Mouse (Mus musculus) heart, embryonic 12.5 days (tissue): ENCODE measurements around the gene Zbtb12. TPM values are rescaled to one million over a fixed set of nuclear protein-coding genes. Genes with fewer than 3 reads are reported as not detected.
A peak's percentile ranks its signal among the peaks of the same experiment; 100 is the strongest.

Source experiments
- ATAC-seq: fragments of 200-750 bp; cut with Nextera tagmentation; 2 replicates; pipeline ENCODE4 v1.8.0; 2017; ENCODE audit warnings: moderate TSS enrichment, moderate library complexity; ENCODE audit not compliant: insufficient number of reproducible peaks, low FRiP score
- H3K27ac ChIP-seq: fragments of 300-500 bp; sonication (generic); 2 replicates; pipeline ENCODE4 v1.5.1; 2016; ENCODE audit warnings: mild to moderate bottlenecking, moderate library complexity; ENCODE audit not compliant: poor library complexity, severe bottlenecking
- H3K27me3 ChIP-seq: fragments of 300-500 bp; sonication (generic); replicated peaks from 2 replicates; pipeline ENCODE4 v1.6.1; 2016; ENCODE audit warnings: mild to moderate bottlenecking, moderate library complexity
- H3K36me3 ChIP-seq: fragments of 300-500 bp; sonication (generic); 2 replicates; pipeline ENCODE4 v1.6.1; 2016; ENCODE audit warnings: mild to moderate bottlenecking, moderate library complexity
- H3K4me1 ChIP-seq: fragments of 300-500 bp; sonication (generic); replicated peaks from 2 replicates; pipeline ENCODE4 v1.6.1; 2016; ENCODE audit warnings: mild to moderate bottlenecking
- H3K4me2 ChIP-seq: fragments of 300-500 bp; sonication (generic); 2 replicates; pipeline ENCODE4 v1.6.1; 2016; ENCODE audit warnings: mild to moderate bottlenecking, moderate library complexity
- H3K4me3 ChIP-seq: fragments of 300-500 bp; sonication (generic); 2 replicates; pipeline ENCODE4 v1.5.1; 2016; ENCODE audit warnings: mild to moderate bottlenecking
- H3K9ac ChIP-seq: fragments of 300-500 bp; sonication (generic); 2 replicates; pipeline ENCODE4 v1.6.1; 2016; ENCODE audit warnings: mild to moderate bottlenecking, moderate library complexity
- H3K9me3 ChIP-seq: fragments of 300-500 bp; sonication (generic); replicated peaks from 2 replicates; pipeline ENCODE4 v1.6.1; 2016; ENCODE audit warnings: mild to moderate bottlenecking, moderate library complexity
- WGBS: fragments of 180-500 bp; shearing (Covaris S2); methylation state at CpG from one replicate; pipeline ENCODE4 v1.1.7; 2016; 5-methylcytosine and 5-hydroxymethylcytosine counted together
- polyA plus RNA-seq: library from polyadenylated mRNA; unstranded; fragments of >200 nt; fragmentation: Nextera tagmentation; extraction: Ambion mirVana; gene quantifications from 2 replicates; pipeline ENCODE4 v1.2.1, GENCODE M21; 2016

Zbtb12 gene
- polyA plus RNA-seq, 1 experiment from 2014 or later: 2.8 TPM

GRCm38 (mm10) chr17:34849722-34850516, 29.4 kb upstream of the Zbtb12 start, which contains the start of the genes Skiv2l and Nelfe:
Gene Skiv2l (minus strand): TSS chr17:34850210.
Gene Nelfe (plus strand): TSS chr17:34850391.
- ATAC-seq: peak; percentile 97
- peak within 1 kb of the TSS; percentile 87 for H3K9ac ChIP-seq
- under 1% methylated on average over 64 of the region's 65 CpGs for WGBS
- no peak within 1 kb of the TSS for H3K27ac ChIP-seq
- H3K27me3 ChIP-seq: no peaks in the 10 kb centered on the region
- H3K9me3 ChIP-seq: no peaks in the 10 kb centered on the region
- H3K4me1 ChIP-seq: peaks cover 16% of the 10 kb centered on the region
- H3K36me3 ChIP-seq: peaks cover 61% of the 10 kb centered on the region
- peak within 1 kb of the TSS; percentile 91 for H3K4me3 ChIP-seq
- peak within 1 kb of the TSS; percentile 92 for H3K4me2 ChIP-seq

- H3K4me2 ChIP-seq: peak overlapping the region; percentile 92
- H3K4me3 ChIP-seq: peak overlapping the region; percentile 91
- H3K9me3 ChIP-seq: no peaks in the 10 kb centered on the region
- H3K36me3 ChIP-seq: peaks cover 61% of the 10 kb centered on the region
- no peak; the same call in 1 of the 2 replicates for ATAC-seq
- H3K4me1 ChIP-seq: peaks cover 16% of the 10 kb centered on the region
- 2% methylated on average over 25 of the region's 25 CpGs for WGBS
- no peaks in the 10 kb centered on the region for H3K27me3 ChIP-seq
- peak overlapping the region; percentile 87 for H3K9ac ChIP-seq
- H3K27ac ChIP-seq: no peak overlapping the region
These were observed 28.7 kb upstream of the Zbtb12 start for GRCm38 (mm10) chr17:34850517-34851125.

- H3K9me3 ChIP-seq: no peaks in the 10 kb centered on the region
- no peaks in the 10 kb centered on the region for H3K27me3 ChIP-seq
- no peak overlapping the region for H3K27ac ChIP-seq
- H3K4me1 ChIP-seq: peaks cover 16% of the 10 kb centered on the region
- no peak overlapping the region for H3K4me2 ChIP-seq
- WGBS: 72% methylated on average over 8 of the region's 8 CpGs
- no peak overlapping the region for H3K4me3 ChIP-seq
- ATAC-seq: no peak
- no peak overlapping the region for H3K9ac ChIP-seq
- H3K36me3 ChIP-seq: peaks cover 55% of the 10 kb centered on the region
These were observed 25.8 kb upstream of the Zbtb12 start for GRCm38 (mm10) chr17:34853511-34853910.

GRCm38 (mm10) chr17:34854761-34855160, 24.5 kb upstream of the Zbtb12 start:
- H3K27ac ChIP-seq: no peak overlapping the region
- H3K4me1 ChIP-seq: peaks cover 10% of the 10 kb centered on the region
- H3K9me3 ChIP-seq: no peaks in the 10 kb centered on the region
- 81% methylated on average over 3 of the region's 3 CpGs for WGBS
- H3K27me3 ChIP-seq: no peaks in the 10 kb centered on the region
- H3K4me3 ChIP-seq: no peak overlapping the region
- peaks cover 55% of the 10 kb centered on the region for H3K36me3 ChIP-seq
- no peak overlapping the region for H3K4me2 ChIP-seq
- ATAC-seq: no peak
- H3K9ac ChIP-seq: no peak overlapping the region

GRCm38 (mm10) chr17:34855825-34856224, 23.5 kb upstream of the Zbtb12 start:
- no peak overlapping the region for H3K27ac ChIP-seq
- 39% methylated on average over 3 of the region's 3 CpGs for WGBS

GRCm38 (mm10) chr17:34858670-34859069, 20.6 kb upstream of the Zbtb12 start:
- no peak overlapping the region for H3K4me2 ChIP-seq
- no peaks in the 10 kb centered on the region for H3K4me1 ChIP-seq
- no peak overlapping the region for H3K9ac ChIP-seq
- no peak overlapping the region for H3K27ac ChIP-seq
- 76% methylated on average over 4 of the region's 4 CpGs for WGBS
- peaks cover 18% of the 10 kb centered on the region; the same call in 1 of the 2 replicates for H3K27me3 ChIP-seq
- no peak overlapping the region for H3K4me3 ChIP-seq
- H3K36me3 ChIP-seq: peaks cover 39% of the 10 kb centered on the region
- ATAC-seq: no peak
- no peaks in the 10 kb centered on the region for H3K9me3 ChIP-seq

More at GRCm38 (mm10) chr17:34855825-34856224, 23.5 kb upstream of the Zbtb12 start:
- Histone ChIP-seq H3K36me3 (peaks cover 55% of the 10 kb centered on the region), H3K4me2 (no peak overlapping the region), H3K27me3 (no peaks in the 10 kb centered on the region), H3K9me3 (no peaks in the 10 kb centered on the region), H3K9ac (no peak overlapping the region), H3K4me3 (no peak overlapping the region), H3K4me1 (peaks cover 7% of the 10 kb centered on the region)
- ATAC-seq: no peak

- Histone ChIP-seq H3K27ac (no peak overlapping the region), H3K27me3 (peaks cover 21% of the 10 kb centered on the region; the same call in 1 of the 2 replicates), H3K4me2 (no peak overlapping the region), H3K9ac (no peak overlapping the region), H3K9me3 (no peaks in the 10 kb centered on the region), H3K36me3 (peaks cover 21% of the 10 kb centered on the region), H3K4me3 (no peak overlapping the region), H3K4me1 (no peaks in the 10 kb centered on the region)
- no peak for ATAC-seq
- WGBS: 82% methylated on average over 9 of the region's 9 CpGs
These were observed 18.8 kb upstream of the Zbtb12 start for GRCm38 (mm10) chr17:34860514-34860913.

GRCm38 (mm10) chr17:34861704-34862415, 17.4 kb upstream of the Zbtb12 start:
- H3K27ac ChIP-seq: no peak overlapping the region
- H3K4me2 ChIP-seq: no peak overlapping the region
- H3K9ac ChIP-seq: no peak overlapping the region
- peaks cover 21% of the 10 kb centered on the region; the same call in 1 of the 2 replicates for H3K27me3 ChIP-seq
- 65% methylated on average over 13 of the region's 13 CpGs for WGBS
- no peak overlapping the region for H3K4me3 ChIP-seq
- ATAC-seq: no peak
- H3K4me1 ChIP-seq: no peaks in the 10 kb centered on the region
- H3K9me3 ChIP-seq: no peaks in the 10 kb centered on the region
- H3K36me3 ChIP-seq: peaks cover 9% of the 10 kb centered on the region; the same call in 1 of the 2 replicates

- Histone ChIP-seq H3K4me1 (no peaks in the 10 kb centered on the region), H3K4me3 (no peak within 1 kb of the TSS), H3K27ac (no peak within 1 kb of the TSS), H3K27me3 (peaks cover 21% of the 10 kb centered on the region; the same call in 1 of the 2 replicates), H3K9ac (no peak within 1 kb of the TSS), H3K4me2 (no peak within 1 kb of the TSS), H3K36me3 (peaks cover 4% of the 10 kb centered on the region; the same call in 1 of the 2 replicates), H3K9me3 (no peaks in the 10 kb centered on the region)
- WGBS: 69% methylated on average over 8 of the region's 8 CpGs
- no peak for ATAC-seq
These were observed 16.7 kb upstream of the Zbtb12 start, which contains the start of gene Cfb for GRCm38 (mm10) chr17:34862416-34863081. Gene Cfb (minus strand): TSS chr17:34862518.

- no peaks in the 10 kb centered on the region for H3K4me1 ChIP-seq
- peaks cover 21% of the 10 kb centered on the region; the same call in 1 of the 2 replicates for H3K27me3 ChIP-seq
- H3K27ac ChIP-seq: no peak overlapping the region
- WGBS: 55% methylated on average over 7 of the region's 7 CpGs
- H3K36me3 ChIP-seq: no peaks in the 10 kb centered on the region
- no peak for ATAC-seq
- H3K9ac ChIP-seq: no peak overlapping the region
- no peak overlapping the region for H3K4me2 ChIP-seq
- H3K4me3 ChIP-seq: no peak overlapping the region
- H3K9me3 ChIP-seq: no peaks in the 10 kb centered on the region
These were observed 13.3 kb upstream of the Zbtb12 start for GRCm38 (mm10) chr17:34865981-34866380.
